Mouse (Mus musculus) testis, adult 2 months (tissue): ENCODE results near the gene Sptlc2.

Experiments
- CTCF ChIP-seq: fragments of 200-500 bp; IDR thresholded peaks from 2 replicates; pipeline ENCODE4 v1.5.1; 2012; ENCODE audit warnings: low read depth, mild to moderate bottlenecking, inconsistent platforms, low read length, moderate library complexity; ENCODE audit not compliant: control insufficient read depth, insufficient read depth, insufficient replicate concordance
- POLR2A ChIP-seq: fragments of 200-500 bp; IDR thresholded peaks from 2 replicates; pipeline ENCODE4 v1.6.1; 2012; ENCODE audit warnings: low read depth, mild to moderate bottlenecking, inconsistent platforms, low read length, moderate library complexity; ENCODE audit not compliant: control insufficient read depth

DNA sequence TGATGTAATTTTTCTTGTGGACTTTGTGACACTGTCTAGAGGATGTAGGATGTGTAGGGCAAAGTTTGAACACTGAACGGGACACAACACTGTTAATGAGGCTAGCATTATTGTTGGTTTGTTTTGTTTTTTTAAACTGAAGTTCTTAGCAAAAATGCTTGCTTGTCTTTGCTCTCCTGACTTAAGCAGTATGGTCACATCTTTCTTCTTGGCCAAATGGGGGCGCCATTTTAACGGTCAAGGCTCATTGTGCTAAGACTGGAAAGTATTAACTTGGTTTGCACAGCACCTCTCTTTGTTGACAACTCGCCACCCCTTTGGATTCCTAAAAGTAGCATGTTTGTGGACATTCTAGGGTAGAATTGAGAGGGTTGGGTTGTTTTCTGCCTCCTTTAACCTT lies 120.5 kb downstream of the Sptlc2 start:
- TF ChIP-seq POLR2A, result no peak
- TF ChIP-seq CTCF, result no peak
